Mouse (Mus musculus) subcutaneous adipose tissue, adult 2 months (tissue): ENCODE data around the gene Hp1bp3. TPM values are rescaled to one million over a fixed set of nuclear protein-coding genes. Genes with fewer than 3 reads are reported as not detected.

Source experiments
- polyA plus RNA-seq: library from polyadenylated mRNA; depleted of rRNA; stranded (reverse); fragments of >200 nt; gene quantifications from 2 replicates; pipeline ENCODE4 v1.2.3, GENCODE M21; 2012; ENCODE audit warnings: low replicate concordance; rRNA removed

Hp1bp3 gene
- 55.8 and 89.3 TPM in 2 replicates for polyA plus RNA-seq

DNA sequence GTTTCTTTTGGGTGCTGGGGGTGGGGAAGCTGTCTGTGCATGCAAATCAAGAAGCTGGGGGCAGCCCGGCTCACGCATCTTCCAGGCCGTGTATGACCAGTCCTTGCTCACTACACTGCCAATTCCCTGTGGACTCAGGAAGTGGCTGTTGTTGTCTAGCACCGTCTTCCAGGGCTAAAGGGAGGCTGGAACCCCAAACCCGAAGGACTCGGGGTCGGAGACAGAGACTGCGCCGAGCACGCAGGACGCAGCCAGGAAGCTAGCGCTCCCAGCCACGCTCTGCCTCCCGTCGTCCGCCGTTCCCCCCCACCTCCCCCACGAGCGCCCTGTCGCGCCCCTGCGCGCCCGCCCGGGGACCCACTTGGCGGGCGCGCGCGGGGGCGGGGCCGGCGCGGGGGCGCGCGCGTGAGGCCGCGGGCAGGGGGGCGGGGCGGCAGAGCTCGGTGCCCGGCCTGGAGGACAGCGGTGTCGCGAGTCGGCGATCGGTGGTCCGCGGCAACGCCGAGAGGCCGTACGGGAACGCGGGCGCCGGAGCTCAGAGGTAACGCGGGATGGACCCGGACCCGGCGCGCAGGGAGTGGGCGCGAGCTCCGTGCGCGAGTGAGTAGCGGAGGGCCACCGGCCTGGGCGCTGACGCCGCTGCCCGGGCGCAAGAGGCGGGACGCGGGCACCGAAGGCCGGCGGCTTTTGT, at the start of gene Hp1bp3:
Hp1bp3 (plus strand) TSS at position 97 of the 691 bp plus-strand sequence.

DNA sequence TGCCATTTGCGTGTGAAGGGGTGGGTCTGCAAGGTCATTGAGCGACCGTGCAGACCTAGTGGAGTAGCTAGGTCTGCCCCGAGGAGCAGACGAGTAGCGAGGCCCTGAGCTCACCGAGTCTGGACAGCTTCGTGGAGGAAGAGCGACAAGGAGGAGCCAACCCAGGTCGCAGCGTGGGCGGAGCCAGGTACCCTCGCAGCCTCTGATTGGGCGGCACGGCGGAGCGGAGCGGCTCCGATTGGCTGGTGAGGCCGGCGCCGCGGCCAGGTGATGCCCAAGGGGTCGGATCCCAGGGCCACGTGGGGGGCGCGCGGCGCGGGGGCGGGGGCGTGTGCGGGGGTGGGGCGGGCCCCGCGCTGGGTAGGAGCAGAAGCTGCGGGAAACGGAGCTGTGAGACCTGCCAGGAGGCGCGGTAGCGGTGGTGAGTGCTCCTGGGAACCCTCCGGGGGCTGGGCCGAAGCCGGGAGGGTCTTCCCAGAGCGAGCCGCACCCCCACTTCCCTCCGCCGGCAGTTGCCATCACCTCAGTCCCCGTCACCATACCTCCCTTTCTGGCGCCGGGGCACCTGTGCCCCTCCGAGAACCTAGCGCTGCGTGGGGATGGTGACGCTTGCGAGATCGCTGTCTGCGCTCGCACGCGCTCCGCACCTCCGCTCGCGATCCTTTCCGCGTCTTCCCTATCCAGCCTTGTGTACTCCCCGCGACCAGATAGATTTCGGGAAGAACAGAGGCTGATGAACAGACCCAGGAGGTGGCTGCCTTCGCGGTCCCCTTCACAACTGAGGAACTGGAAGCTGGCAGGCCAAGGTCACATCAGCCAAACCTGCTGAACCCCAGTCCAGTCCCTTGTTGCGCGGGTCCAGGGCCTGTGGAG, 34.2 kb downstream of the Hp1bp3 start, which contains the start of the genes Sh2d5 and Kif17:
Sh2d5 (plus strand) TSS at position 316 of the 873 bp plus-strand sequence.
Kif17 (plus strand) TSS at position 348 of the 873 bp plus-strand sequence.

Other genes with a start within 250 kb of the Hp1bp3 start
- gene Eif4g3, start 223.3 kb upstream of the Hp1bp3 start, polyA plus RNA-seq, result 50.9 and 67.9 TPM in 2 replicates
- gene Sh2d5, start 34.1 kb downstream of the Hp1bp3 start, polyA plus RNA-seq, result 0.29 and 0.48 TPM in 2 replicates
- gene Kif17, start 34.1 kb downstream of the Hp1bp3 start, polyA plus RNA-seq, result 0.85 and 1.7 TPM in 2 replicates
- 160 and 305 TPM in 2 replicates for gene Ddost, start 88.4 kb downstream of the Hp1bp3 start, polyA plus RNA-seq
- 145 and 249 TPM in 2 replicates for gene Pink1, start 110.0 kb downstream of the Hp1bp3 start, polyA plus RNA-seq
- 4.3 and 5.6 TPM in 2 replicates for gene Cda, start 151.7 kb downstream of the Hp1bp3 start, polyA plus RNA-seq
- gene Fam43b, start 180.2 kb downstream of the Hp1bp3 start, polyA plus RNA-seq, result 0.04 TPM in 1 of 2 replicates, not detected in the other
- gene Mul1, start 218.4 kb downstream of the Hp1bp3 start, polyA plus RNA-seq, result 19.9 and 22.4 TPM in 2 replicates
- gene Camk2n1, start 238.0 kb downstream of the Hp1bp3 start, polyA plus RNA-seq, result 3.9 and 10.8 TPM in 2 replicates